Mouse (Mus musculus) ES-E14 (cell line): ENCODE data around the gene Dab1.

Source experiments
- CHD2 ChIP-seq: IDR thresholded peaks from 2 replicates; pipeline ENCODE4 v1.6.1; 2014; ENCODE audit warnings: mild to moderate bottlenecking, low read depth, low read length, inconsistent platforms
- HCFC1 ChIP-seq: IDR thresholded peaks from 2 replicates; pipeline ENCODE4 v1.6.1; 2012; ENCODE audit warnings: low read length, inconsistent platforms, borderline replicate concordance; ENCODE audit not compliant: insufficient read depth
- MAFK ChIP-seq: IDR thresholded peaks from 2 replicates; pipeline ENCODE4 v1.6.1; 2014; ENCODE audit warnings: mild to moderate bottlenecking, low read depth, low read length, inconsistent platforms; ENCODE audit not compliant: insufficient read depth
- ZNF384 ChIP-seq: IDR thresholded peaks from 2 replicates; pipeline ENCODE4 v1.6.1; 2012; ENCODE audit warnings: low read depth, low read length, inconsistent platforms

DNA sequence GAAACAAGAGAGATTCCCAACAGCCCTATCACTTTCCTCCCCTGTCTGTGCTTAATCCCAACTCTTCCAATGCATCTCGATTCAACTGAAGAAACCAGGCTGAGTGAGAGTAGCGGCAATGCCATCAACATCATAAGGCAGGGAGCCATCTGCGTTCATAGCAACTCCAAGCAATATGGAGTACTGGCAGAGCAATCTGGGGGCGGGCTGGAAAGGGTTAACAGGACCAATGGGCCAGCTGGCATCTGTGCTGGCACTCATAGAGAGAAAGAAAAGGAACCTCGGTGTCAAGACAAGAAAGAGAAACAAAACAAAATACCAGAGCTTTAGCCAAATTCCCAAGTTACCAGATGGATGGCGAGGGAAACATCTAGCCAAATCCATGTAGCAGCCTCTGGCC, 42.9 kb upstream of the Dab1 start:
- TF ChIP-seq ZNF384: no peak
- TF ChIP-seq HCFC1: no peak
- no peak for TF ChIP-seq CHD2
- no peak for TF ChIP-seq MAFK
